Mouse (Mus musculus) kidney, embryonic 16.5 days (tissue): ENCODE measurements at regions not wholly inside any gene's neighbourhood (a gene's known extent, or its start where the extent isn't known, plus 50 kb on each side); places are given as distances from the start of the nearest gene placed in this dataset.
"Not testable (repeated sequence)": the region's sequence is repeated elsewhere in the genome, so short reads cannot be mapped to it uniquely, and the experiment has no call there.

Source experiments
- ATAC-seq: fragments of 200-750 bp; cut with Nextera tagmentation; 2 replicates; pipeline ENCODE4 v1.8.0; 2017; ENCODE audit warnings: moderate TSS enrichment; ENCODE audit not compliant: low FRiP score, low TSS enrichment
- H3K27ac ChIP-seq: fragments of 300-500 bp; sonication (generic); 2 replicates; pipeline ENCODE4 v1.5.1; 2014; ENCODE audit warnings: low read length
- H3K27me3 ChIP-seq: fragments of 300-500 bp; sonication (generic); 2 replicates; pipeline ENCODE4 v1.6.1; 2014; ENCODE audit warnings: low read length, control low read depth, mixed read lengths; ENCODE audit not compliant: insufficient read depth
- H3K36me3 ChIP-seq: fragments of 300-500 bp; sonication (generic); 2 replicates; pipeline ENCODE4 v1.6.1; 2014; ENCODE audit warnings: low read length, control low read depth, mixed read lengths; ENCODE audit not compliant: insufficient read depth
- H3K4me1 ChIP-seq: fragments of 300-500 bp; sonication (generic); 2 replicates; pipeline ENCODE4 v1.6.1; 2014; ENCODE audit warnings: low read length, control low read depth, mixed read lengths; ENCODE audit not compliant: insufficient read depth
- H3K4me2 ChIP-seq: fragments of 300-500 bp; sonication (generic); replicated peaks from 2 replicates; pipeline ENCODE4 v1.6.1; 2014; ENCODE audit warnings: low read depth, low read length
- H3K4me3 ChIP-seq: fragments of 300-500 bp; sonication (generic); 2 replicates; pipeline ENCODE4 v1.5.1; 2014; ENCODE audit warnings: mild to moderate bottlenecking, low read length
- H3K9ac ChIP-seq: fragments of 300-500 bp; sonication (generic); replicated peaks from 2 replicates; pipeline ENCODE4 v1.6.1; 2014; ENCODE audit warnings: low read length
- H3K9me3 ChIP-seq: fragments of 300-500 bp; sonication (generic); 2 replicates; pipeline ENCODE4 v1.6.1; 2016; ENCODE audit warnings: low read length, control low read depth
- WGBS: fragments of 180-500 bp; shearing (Covaris S2); extraction: QIAGEN DNeasy Blood & Tissue Kit; methylation state at CpG from one replicate; pipeline ENCODE4 v1.1.7; 2014; 5-methylcytosine and 5-hydroxymethylcytosine counted together

DNA sequence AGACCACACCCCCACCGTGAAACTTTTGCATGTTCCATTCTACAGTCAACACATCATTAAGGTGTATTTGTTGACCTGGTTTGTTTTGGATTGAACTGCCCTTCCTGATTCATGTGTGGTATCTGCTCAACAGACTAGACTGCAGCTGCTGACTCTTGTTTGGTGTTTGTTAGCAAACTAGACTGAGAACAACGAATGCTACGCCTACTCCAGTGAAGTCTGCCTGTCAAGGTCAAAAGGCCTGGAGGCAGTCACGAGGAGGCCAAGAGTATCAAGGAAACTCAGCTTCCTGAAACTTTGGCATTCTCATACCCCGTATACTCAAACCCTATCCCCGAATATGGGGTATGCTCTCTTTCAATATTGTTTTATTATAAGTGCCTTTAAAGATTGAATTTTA, 194.2 kb upstream of the Spin1 start:
- H3K4me2 ChIP-seq, H3K27ac ChIP-seq, H3K9me3 ChIP-seq, H3K27me3 ChIP-seq, H3K36me3 ChIP-seq, H3K4me1 ChIP-seq, ATAC-seq, H3K9ac ChIP-seq, H3K4me3 ChIP-seq: not testable (repeated sequence)
- 90% methylated on average over 6 of the region's 6 CpGs for WGBS

DNA sequence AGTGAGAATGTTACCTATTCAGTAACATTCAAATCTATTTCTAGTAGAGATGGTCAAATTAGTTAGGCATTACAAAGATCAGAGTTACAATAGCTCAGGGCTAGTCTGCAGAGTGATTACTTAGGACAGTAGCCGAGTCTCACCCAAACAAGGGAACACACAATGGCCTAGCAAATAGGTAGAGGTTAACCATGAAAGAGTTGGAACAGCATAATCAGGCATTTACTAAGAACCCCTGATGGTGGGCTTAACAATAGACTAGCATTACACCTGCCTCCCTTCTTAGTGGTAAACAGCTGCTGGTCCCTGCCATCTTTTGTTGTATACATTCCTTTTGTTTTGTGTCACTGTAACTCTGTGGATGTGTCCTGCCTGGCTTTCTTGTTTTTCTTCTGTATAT, 193.8 kb upstream of the Spin1 start:
- ATAC-seq, result no peak
- H3K4me3 ChIP-seq, result no peak overlapping the region
- H3K27ac ChIP-seq, result no peak overlapping the region
- no peaks in the 10 kb centered on the region for H3K36me3 ChIP-seq
- no peak overlapping the region for H3K4me2 ChIP-seq
- 95% methylated on average over 1 of the region's 1 CpGs for WGBS
- H3K27me3 ChIP-seq, result no peaks in the 10 kb centered on the region
- H3K9me3 ChIP-seq, result no peaks in the 10 kb centered on the region
- H3K4me1 ChIP-seq, result no peaks in the 10 kb centered on the region
- H3K9ac ChIP-seq, result no peak overlapping the region

DNA sequence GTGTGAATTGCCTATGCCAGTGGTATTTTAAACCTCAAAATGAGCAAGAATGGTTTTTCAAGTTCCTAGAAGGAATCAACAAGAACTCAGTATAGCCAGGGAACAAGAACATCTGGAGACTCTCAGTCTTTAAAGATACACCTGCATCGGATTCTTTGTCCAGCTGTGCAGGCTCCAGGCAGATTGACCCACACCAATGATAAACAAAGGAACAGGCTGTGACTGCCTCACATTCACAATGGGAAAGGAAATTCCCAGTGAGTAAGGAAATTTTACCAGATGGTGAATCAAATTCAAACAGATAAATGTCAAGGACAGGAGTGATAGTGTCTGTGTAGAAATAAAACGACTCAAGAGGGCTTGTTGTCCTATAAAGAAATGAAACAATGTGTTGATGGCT, 187.9 kb upstream of the Spin1 start:
- not testable (repeated sequence) for H3K4me1 ChIP-seq, H3K9me3 ChIP-seq, H3K27me3 ChIP-seq, H3K4me2 ChIP-seq, H3K9ac ChIP-seq, ATAC-seq, H3K27ac ChIP-seq, H3K36me3 ChIP-seq, H3K4me3 ChIP-seq
- WGBS, result 52% methylated on average over 2 of the region's 2 CpGs

DNA sequence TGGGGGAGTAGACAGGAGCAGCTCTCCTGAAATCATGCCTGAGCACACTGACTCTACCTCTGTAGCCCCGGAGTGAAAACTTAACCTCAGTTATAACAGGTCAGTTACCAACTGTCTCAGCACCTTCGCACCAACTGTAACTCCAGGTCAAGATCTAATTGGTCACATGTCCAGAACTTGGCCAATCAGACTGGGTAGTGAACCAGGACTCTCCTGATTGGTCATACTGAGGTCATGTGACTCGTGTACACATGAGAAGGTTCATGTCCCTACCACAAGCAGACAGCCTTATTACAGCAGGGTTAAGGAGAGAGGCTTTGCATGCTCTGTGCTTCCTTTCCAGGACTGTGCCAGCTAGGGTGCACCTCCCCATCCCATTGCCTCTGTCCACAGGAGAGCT, 166.7 kb upstream of the Spin1 start:
- not testable (repeated sequence) for ATAC-seq, H3K27me3 ChIP-seq, H3K27ac ChIP-seq, H3K4me1 ChIP-seq, H3K36me3 ChIP-seq, H3K4me2 ChIP-seq, H3K4me3 ChIP-seq, H3K9ac ChIP-seq, H3K9me3 ChIP-seq
- WGBS, result 90% methylated on average over 3 of the region's 3 CpGs

DNA sequence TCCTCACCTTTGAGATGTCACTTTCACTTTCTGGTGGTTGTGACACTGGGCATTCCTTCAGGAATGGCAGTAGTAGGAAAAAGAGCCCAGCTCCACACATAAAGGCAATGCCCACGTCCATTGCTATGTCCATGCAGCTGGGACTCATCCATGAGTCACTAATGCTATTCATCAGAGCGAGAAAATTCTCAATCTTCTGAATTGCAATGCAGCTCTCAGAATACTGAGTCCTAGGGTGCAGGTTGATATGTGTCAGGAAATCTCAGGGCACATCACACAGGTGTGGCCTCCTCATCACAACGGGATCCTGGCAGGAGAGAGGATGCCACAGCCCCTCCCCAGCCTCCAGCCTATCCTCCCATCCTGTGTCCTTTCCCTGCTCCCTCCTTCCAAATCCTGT, 158.1 kb upstream of the Spin1 start:
- Histone ChIP-seq H3K9ac (no peak overlapping the region), H3K9me3 (no peaks in the 10 kb centered on the region), H3K4me3 (no peak overlapping the region), H3K4me1 (no peaks in the 10 kb centered on the region), H3K27me3 (no peaks in the 10 kb centered on the region), H3K36me3 (no peaks in the 10 kb centered on the region), H3K4me2 (no peak overlapping the region), H3K27ac (no peak overlapping the region)
- WGBS, result 65% methylated on average over 3 of the region's 3 CpGs
- no peak for ATAC-seq

DNA sequence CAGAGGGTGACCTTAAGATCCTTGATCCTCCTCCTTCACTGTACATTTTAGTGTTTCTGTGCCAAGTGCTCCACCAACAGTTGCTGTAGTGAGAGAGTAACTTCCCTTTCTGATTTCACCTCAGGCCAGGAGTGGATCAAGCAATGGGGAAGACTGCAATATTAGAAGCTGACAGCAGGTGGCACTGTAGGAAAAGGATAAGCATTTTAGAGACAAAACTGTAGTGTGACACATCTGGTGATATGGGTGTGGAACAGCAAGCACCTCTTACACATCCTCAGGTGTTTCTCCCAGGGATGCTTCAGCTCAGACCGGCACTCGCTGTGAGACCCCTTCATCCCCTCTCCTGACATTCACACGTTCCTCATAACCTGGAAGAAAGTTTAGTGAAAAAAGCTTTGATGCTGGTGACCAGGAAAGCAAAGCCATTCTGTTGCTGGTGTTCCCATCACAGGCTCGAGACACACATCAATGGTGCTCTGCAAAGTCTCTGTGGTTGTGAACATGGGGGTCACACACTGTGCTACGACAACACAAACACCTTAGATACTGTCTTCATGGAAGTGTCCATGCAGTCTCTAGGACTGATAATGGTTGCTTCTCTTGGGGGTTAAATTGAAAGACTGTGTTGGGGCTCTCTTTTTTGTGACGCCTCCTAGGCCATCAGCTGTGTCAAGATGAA, 151.0 kb upstream of the Spin1 start:
- H3K4me2 ChIP-seq, result no peak overlapping the region
- 40% methylated on average over 6 of the region's 6 CpGs for WGBS

DNA sequence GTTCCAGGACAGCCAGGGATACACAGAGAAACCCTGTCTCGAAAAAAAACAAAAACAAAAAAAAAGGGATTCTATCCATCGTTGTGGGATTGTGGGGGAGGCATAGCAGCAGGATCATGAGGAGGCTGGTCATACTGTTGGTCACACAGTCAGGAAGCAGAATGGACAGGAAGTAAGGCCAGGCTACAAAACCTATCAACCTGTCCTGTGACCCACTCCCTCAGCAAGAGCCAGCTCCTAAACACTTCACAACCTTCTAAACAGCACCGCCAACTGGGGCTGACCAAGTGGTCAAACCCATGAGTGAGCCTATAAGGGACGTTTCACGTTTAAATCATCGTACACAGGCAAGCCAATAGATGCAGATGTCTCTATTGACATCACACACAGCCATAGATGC, 146.0 kb upstream of the Spin1 start:
- 0 out of 2 replicates have a peak, but pooled peaks cover 5% of the 10 kb centered on the region for H3K4me1 ChIP-seq
- H3K9me3 ChIP-seq, result no peaks in the 10 kb centered on the region
- no peak overlapping the region for H3K4me2 ChIP-seq
- no peak for ATAC-seq
- no peaks in the 10 kb centered on the region for H3K36me3 ChIP-seq
- H3K27me3 ChIP-seq, result no peaks in the 10 kb centered on the region
- no peak overlapping the region for H3K4me3 ChIP-seq
- no peak overlapping the region for H3K9ac ChIP-seq
- H3K27ac ChIP-seq, result no peak overlapping the region
- 78% methylated on average over 6 of the region's 6 CpGs for WGBS

More for the DNA sequence above, 151.0 kb upstream of the Spin1 start:
- no peaks in the 10 kb centered on the region for H3K27me3 ChIP-seq
- ATAC-seq, result 0 out of 2 replicates have a peak, but pooled peaks have one; percentile 39
- H3K4me1 ChIP-seq, result no peaks in the 10 kb centered on the region
- no peak overlapping the region for H3K4me3 ChIP-seq
- no peak overlapping the region for H3K9ac ChIP-seq
- H3K36me3 ChIP-seq, result no peaks in the 10 kb centered on the region
- no peak overlapping the region for H3K27ac ChIP-seq
- H3K9me3 ChIP-seq, result no peaks in the 10 kb centered on the region

DNA sequence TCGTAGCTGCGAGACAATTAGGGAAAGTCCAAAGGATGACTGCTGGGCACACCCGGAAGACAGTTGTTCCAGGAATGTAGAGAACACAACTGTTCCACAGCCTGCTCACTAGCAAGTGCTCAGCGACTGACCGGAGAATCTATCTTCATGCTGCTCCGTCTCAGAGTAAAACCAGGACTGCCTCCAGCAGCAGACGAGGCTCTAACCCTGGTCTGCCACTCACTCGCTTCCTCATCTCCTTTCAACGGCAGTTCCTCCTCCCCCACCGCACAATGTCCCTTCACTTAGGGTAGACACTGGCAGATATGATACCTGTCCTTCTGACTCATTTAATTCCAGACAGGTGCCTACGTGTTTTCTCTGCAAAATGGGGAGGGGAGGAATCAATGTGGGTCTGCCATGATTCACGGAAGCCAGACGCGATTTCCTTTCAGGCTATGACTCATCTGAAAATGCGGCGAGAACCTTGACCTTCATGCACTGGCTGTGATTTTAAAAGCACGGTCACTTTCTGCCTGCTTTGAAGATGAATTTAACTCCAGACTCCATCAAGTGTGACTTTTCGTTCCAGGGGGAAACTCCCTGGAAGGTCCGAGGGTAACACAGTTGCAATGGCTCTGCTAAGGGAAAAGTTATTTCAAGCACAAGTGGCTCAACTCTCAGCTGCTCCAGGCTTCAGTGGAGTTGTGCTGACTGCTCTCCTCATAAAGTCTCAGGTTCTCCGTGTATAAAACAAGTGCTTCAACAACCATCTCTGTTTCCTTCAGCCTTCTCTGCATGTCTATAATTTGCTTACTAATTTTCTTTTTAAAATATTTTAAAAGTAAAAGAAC, 142.4 kb upstream of the Spin1 start:
- H3K4me3 ChIP-seq, result peak overlapping the region; percentile 30
- ATAC-seq, result no peak
- H3K36me3 ChIP-seq, result no peaks in the 10 kb centered on the region
- peak overlapping the region; percentile 49 for H3K9ac ChIP-seq
- no peaks in the 10 kb centered on the region for H3K9me3 ChIP-seq
- no peak overlapping the region for H3K27ac ChIP-seq
- no peaks in the 10 kb centered on the region for H3K27me3 ChIP-seq
- peak overlapping the region; percentile 53 for H3K4me2 ChIP-seq
- 0 out of 2 replicates have a peak, but pooled peaks cover 5% of the 10 kb centered on the region for H3K4me1 ChIP-seq
- 20% methylated on average over 20 of the region's 20 CpGs for WGBS

DNA sequence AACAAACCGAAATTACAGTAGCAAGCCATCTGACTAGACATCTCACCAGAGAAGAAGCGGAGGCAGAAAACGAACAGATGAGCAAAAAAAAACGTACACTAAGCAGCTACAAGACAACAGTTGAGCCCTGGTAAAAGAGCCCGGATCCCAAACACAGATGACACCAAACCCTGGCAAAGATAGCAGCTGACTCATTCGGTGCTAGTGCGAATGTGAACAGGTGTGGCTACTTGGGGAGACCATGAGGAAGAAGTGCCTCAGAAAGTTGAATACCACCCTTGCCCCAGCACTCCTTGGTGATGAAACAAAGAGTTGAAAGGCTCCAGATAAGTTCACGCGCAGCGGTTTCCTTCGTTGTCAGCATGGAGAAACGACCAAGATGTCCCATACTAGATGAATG, 139.8 kb upstream of the Spin1 start:
- H3K36me3 ChIP-seq, result no peaks in the 10 kb centered on the region
- no peak overlapping the region for H3K9ac ChIP-seq
- H3K27me3 ChIP-seq, result no peaks in the 10 kb centered on the region
- H3K4me3 ChIP-seq, result no peak overlapping the region
- ATAC-seq, result no peak
- H3K27ac ChIP-seq, result no peak overlapping the region
- H3K4me1 ChIP-seq, result 0 out of 2 replicates have a peak, but pooled peaks cover 5% of the 10 kb centered on the region
- H3K4me2 ChIP-seq, result no peak overlapping the region
- no peaks in the 10 kb centered on the region for H3K9me3 ChIP-seq
- 84% methylated on average over 12 of the region's 12 CpGs for WGBS

DNA sequence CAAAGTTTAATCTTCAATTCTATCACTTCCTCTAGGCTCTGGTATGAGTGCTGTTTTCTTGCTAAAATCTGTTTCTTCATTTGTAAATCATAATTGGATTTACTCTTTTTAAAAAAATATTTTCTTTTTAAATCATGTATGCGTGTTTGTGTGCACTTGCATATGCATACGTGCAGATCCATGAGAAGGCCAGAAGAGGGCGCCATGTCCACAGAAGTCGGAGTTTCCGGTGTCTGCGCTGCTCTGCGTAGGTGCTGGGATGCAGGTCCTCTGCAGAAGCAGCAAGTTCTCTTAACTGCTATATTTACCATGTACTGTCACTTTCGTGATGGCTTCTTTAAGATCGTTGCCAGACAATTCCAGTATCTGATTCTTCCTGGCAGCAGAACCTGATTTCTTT, 136.6 kb upstream of the Spin1 start:
- 81% methylated on average over 9 of the region's 9 CpGs for WGBS
- ATAC-seq, result no peak
- no peak overlapping the region for H3K9ac ChIP-seq
- H3K36me3 ChIP-seq, result no peaks in the 10 kb centered on the region
- no peak overlapping the region for H3K4me2 ChIP-seq
- no peaks in the 10 kb centered on the region for H3K9me3 ChIP-seq
- H3K27ac ChIP-seq, result no peak overlapping the region
- H3K4me1 ChIP-seq, result no peaks in the 10 kb centered on the region
- no peak overlapping the region for H3K4me3 ChIP-seq
- no peaks in the 10 kb centered on the region for H3K27me3 ChIP-seq
